Mouse (Mus musculus) G1E (cell line): Measurements from ENCODE around the gene Dusp15.

Experiments
- CTCF ChIP-seq: IDR thresholded peaks from 2 replicates; pipeline ENCODE4 v1.5.1; 2012; ENCODE audit warnings: low read depth, low read length, inconsistent platforms, mixed read lengths
- GATA1 ChIP-seq: IDR thresholded peaks from 2 replicates; pipeline ENCODE4 v1.6.1; 2012; ENCODE audit warnings: borderline replicate concordance, low read length, inconsistent platforms, mixed read lengths
- GATA2 ChIP-seq: IDR thresholded peaks from 2 replicates; pipeline ENCODE4 v1.6.1; 2012; ENCODE audit warnings: low read depth, low read length, inconsistent platforms, borderline replicate concordance
- POLR2AphosphoS5 ChIP-seq: IDR thresholded peaks from 2 replicates; pipeline ENCODE4 v1.6.1; 2012; ENCODE audit warnings: low read depth, low read length, inconsistent platforms; ENCODE audit not compliant: insufficient replicate concordance
- TAL1 ChIP-seq: conservative IDR thresholded peaks from 2 replicates; pipeline ENCODE4 v1.6.1; 2012; ENCODE audit warnings: low read depth, low read length, inconsistent platforms, mixed read lengths

DNA sequence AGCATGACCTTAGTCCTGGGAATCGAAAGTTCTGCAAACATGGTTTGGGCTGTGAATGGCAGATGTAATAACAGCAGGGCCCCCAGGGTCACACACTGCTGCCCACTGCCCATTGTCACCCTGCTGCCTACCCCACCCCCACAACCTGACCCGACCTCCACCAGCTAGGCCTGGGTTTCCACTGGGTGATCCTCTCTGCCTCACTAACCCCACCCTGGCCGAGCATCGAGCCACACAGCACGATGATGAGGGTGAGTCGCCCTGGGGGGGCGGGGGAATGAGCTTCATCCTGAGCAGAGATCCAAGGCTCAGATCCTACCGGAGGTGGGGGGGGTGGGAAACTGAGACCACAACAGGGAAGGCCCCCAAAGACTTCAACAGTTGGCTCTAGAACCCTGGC, 27.4 kb downstream of the Dusp15 start:
- TF ChIP-seq CTCF (no peak), GATA1 (no peak), TAL1 (no peak), GATA2 (no peak), POLR2AphosphoS5 (no peak)
